Mouse (Mus musculus) spleen, adult 2 months (tissue): ENCODE results near the gene Myh2. TPM values are rescaled to one million over a fixed set of nuclear protein-coding genes. Genes with fewer than 3 reads are reported as not detected.

Experiments
- DNase-seq, 2 experiments: peaks; one replicate each; pipeline versions ENCODE4 v3.0.0 to v3.0.0-alpha.2; 2012 to 2021; ENCODE audit warnings: low spot score in 2 of 2, low read depth in 1 of 2
- H3K27ac ChIP-seq: fragments of 200-500 bp; 2 replicates; pipeline ENCODE4 v1.5.1; 2012; ENCODE audit warnings: low read length, inconsistent platforms; ENCODE audit not compliant: insufficient read depth
- H3K27me3 ChIP-seq: fragments of 200-500 bp; 2 replicates; pipeline ENCODE4 v1.6.1; 2012; ENCODE audit warnings: mild to moderate bottlenecking, moderate library complexity, low read length, inconsistent platforms; ENCODE audit not compliant: control insufficient read depth, insufficient read depth
- H3K36me3 ChIP-seq: fragments of 200-500 bp; 2 replicates; pipeline ENCODE4 v1.6.1; 2012; ENCODE audit warnings: mild to moderate bottlenecking, low read length, inconsistent platforms; ENCODE audit not compliant: control insufficient read depth, insufficient read depth
- H3K4me1 ChIP-seq: fragments of 200-500 bp; 2 replicates; pipeline ENCODE4 v1.6.1; 2011; ENCODE audit warnings: inconsistent platforms; ENCODE audit not compliant: control insufficient read depth, insufficient read depth, insufficient read length
- H3K4me3 ChIP-seq: fragments of 200-500 bp; 2 replicates; pipeline ENCODE4 v1.5.1; 2011; ENCODE audit warnings: mild to moderate bottlenecking, inconsistent platforms; ENCODE audit not compliant: insufficient read depth, insufficient read length; ENCODE audit errors: extremely low read depth
- CTCF ChIP-seq: fragments of 200-500 bp; IDR thresholded peaks from 2 replicates; pipeline ENCODE4 v1.5.1; 2011; ENCODE audit warnings: mild to moderate bottlenecking, inconsistent platforms; ENCODE audit not compliant: insufficient read depth, insufficient read length, insufficient replicate concordance; ENCODE audit errors: extremely low read depth
- POLR2A ChIP-seq: fragments of 200-500 bp; IDR thresholded peaks from 2 replicates; pipeline ENCODE4 v1.6.1; 2011; ENCODE audit warnings: low read depth, low read length, inconsistent platforms
- WGBS: fragments of 180-500 bp; shearing (Covaris S2); methylation state at CpG from one replicate; pipeline ENCODE4 v1.1.7; 2018; 5-methylcytosine and 5-hydroxymethylcytosine counted together
- polyA plus RNA-seq: library from polyadenylated mRNA; depleted of rRNA; stranded (reverse); fragments of >200 nt; gene quantifications from 2 replicates; pipeline ENCODE4 v1.2.3, GENCODE M21; 2012

The Myh2 gene
- polyA plus RNA-seq, 1 experiment: not detected

GRCm38 (mm10) chr11:67199752-67200151 is 28.9 kb downstream of the Myh2 start, which contains the start of gene Myh1:
Gene Myh1 (plus strand): TSS chr11:67200052.
- TF ChIP-seq CTCF (no peak), POLR2A (no peak)
- DNase-seq: no peak
- Histone ChIP-seq H3K36me3 (no peaks in the 10 kb centered on the region), H3K4me1 (no peaks in the 10 kb centered on the region), H3K27me3 (no peaks in the 10 kb centered on the region), H3K27ac (no peak within 1 kb of the TSS), H3K4me3 (no peak within 1 kb of the TSS)
- WGBS: 82% methylated on average over 4 of the region's 4 CpGs

GRCm38 (mm10) chr11:67204766-67205165 is 33.9 kb downstream of the Myh2 start:
- no peaks in the 10 kb centered on the region for H3K36me3 ChIP-seq
- no peak overlapping the region for H3K27ac ChIP-seq
- no peaks in the 10 kb centered on the region for H3K27me3 ChIP-seq
- 77% methylated on average over 3 of the region's 3 CpGs for WGBS
- DNase-seq: no peak
- TF ChIP-seq CTCF (no peak), POLR2A (no peak)
- H3K4me3 ChIP-seq: no peak overlapping the region
- H3K4me1 ChIP-seq: no peaks in the 10 kb centered on the region

GRCm38 (mm10) chr11:67221803-67222202 is 51.0 kb downstream of the Myh2 start:
- 91% methylated on average over 8 of the region's 8 CpGs for WGBS
- no peak for TF ChIP-seq CTCF
- TF ChIP-seq POLR2A: no peak
- Histone ChIP-seq H3K4me1 (no peaks in the 10 kb centered on the region), H3K4me3 (no peak overlapping the region), H3K36me3 (no peaks in the 10 kb centered on the region), H3K27me3 (no peaks in the 10 kb centered on the region), H3K27ac (no peak overlapping the region)
- no peak for DNase-seq

GRCm38 (mm10) chr11:67224466-67224865 is 53.6 kb downstream of the Myh2 start:
- H3K36me3 ChIP-seq: no peaks in the 10 kb centered on the region
- DNase-seq: no peak
- H3K27me3 ChIP-seq: no peaks in the 10 kb centered on the region
- WGBS: 88% methylated on average over 3 of the region's 3 CpGs
- H3K27ac ChIP-seq: no peak overlapping the region
- no peaks in the 10 kb centered on the region for H3K4me1 ChIP-seq
- no peak overlapping the region for H3K4me3 ChIP-seq
- TF ChIP-seq POLR2A (no peak), CTCF (no peak)

GRCm38 (mm10) chr11:67228731-67229130 is 57.9 kb downstream of the Myh2 start:
- WGBS: 83% methylated on average over 3 of the region's 3 CpGs
- no peak for DNase-seq
- Histone ChIP-seq H3K36me3 (no peaks in the 10 kb centered on the region), H3K4me3 (no peak overlapping the region), H3K27ac (no peak overlapping the region), H3K4me1 (no peaks in the 10 kb centered on the region), H3K27me3 (no peaks in the 10 kb centered on the region)
- no peak for TF ChIP-seq POLR2A

GRCm38 (mm10) chr11:67229166-67229565 is 58.3 kb downstream of the Myh2 start:
- no peaks in the 10 kb centered on the region for H3K27me3 ChIP-seq
- no peak overlapping the region for H3K4me3 ChIP-seq
- no peaks in the 10 kb centered on the region for H3K4me1 ChIP-seq
- 81% methylated on average over 5 of the region's 5 CpGs for WGBS
- H3K27ac ChIP-seq: no peak overlapping the region
- TF ChIP-seq CTCF (no peak), POLR2A (no peak)
- no peak for DNase-seq
- no peaks in the 10 kb centered on the region for H3K36me3 ChIP-seq

GRCm38 (mm10) chr11:67229946-67230345 is 59.1 kb downstream of the Myh2 start:
- TF ChIP-seq POLR2A: no peak
- TF ChIP-seq CTCF: no peak
- H3K36me3 ChIP-seq: no peaks in the 10 kb centered on the region
- no peak overlapping the region for H3K4me3 ChIP-seq
- H3K27me3 ChIP-seq: no peaks in the 10 kb centered on the region
- H3K4me1 ChIP-seq: no peaks in the 10 kb centered on the region
- H3K27ac ChIP-seq: no peak overlapping the region
- no peak for DNase-seq
- WGBS: 82% methylated on average over 2 of the region's 2 CpGs
